Mouse (Mus musculus) brain, adult 2 months (tissue): ENCODE data around the gene Vbp1.
A peak's percentile ranks its signal among the peaks of the same experiment; 100 is the strongest.

ENCODE experiments used
- DNase-seq: peaks from one replicate; pipeline ENCODE4 v3.0.0; 2011; ENCODE audit warnings: low read depth, low spot score

Gene Vbp1

GRCm38 (mm10) chrX:75514179-75514972 lies at the start of gene Vbp1:
Gene Vbp1, plus strand, starts transcription at chrX:75514299.
- DNase-seq, result peak; percentile 98

- DNase-seq, result peak; percentile 74
Measured at GRCm38 (mm10) chrX:75475182-75475644, 38.9 kb upstream of the Vbp1 start.

GRCm38 (mm10) chrX:75489886-75490285 lies 24.2 kb upstream of the Vbp1 start:
- no peak for DNase-seq

GRCm38 (mm10) chrX:75513787-75514178 lies 316 bp upstream of the Vbp1 start:
- DNase-seq, result no peak

- DNase-seq, result peak; percentile 93
Measured at GRCm38 (mm10) chrX:75577582-75578324, 63.7 kb downstream of the Vbp1 start, which contains the start of gene Rab39b. Gene Rab39b, minus strand, starts transcription at chrX:75578231.

GRCm38 (mm10) chrX:75578539-75578938 lies 64.4 kb downstream of the Vbp1 start:
- DNase-seq, result no peak
